Mouse (Mus musculus) kidney, adult 2 months (tissue): ENCODE measurements at regions not wholly inside any gene's neighbourhood (a gene's known extent, or its start where the extent isn't known, plus 50 kb on each side); places are given as distances from the start of the nearest gene placed in this dataset.

Source experiments
- CTCF ChIP-seq: fragments of 200-500 bp; conservative IDR thresholded peaks from 2 replicates; pipeline ENCODE4 v1.5.1; 2011; ENCODE audit warnings: low read depth, mild to moderate bottlenecking, control low read depth, low read length, moderate library complexity, mixed read lengths; ENCODE audit not compliant: insufficient read depth, insufficient read length
- POLR2A ChIP-seq: fragments of 200-500 bp; IDR thresholded peaks from one replicate; pipeline ENCODE4 v1.6.1; 2011; ENCODE audit warnings: low read depth, low read length, control low read depth

- TF ChIP-seq CTCF (no peak), POLR2A (no peak)
Measured at GRCm38 (mm10) chr13:51277515-51277914, 106.7 kb downstream of the Nxnl2 start.
